9 mouse cellular contexts compared by ENCODE assay signal in the genomic region with DNA sequence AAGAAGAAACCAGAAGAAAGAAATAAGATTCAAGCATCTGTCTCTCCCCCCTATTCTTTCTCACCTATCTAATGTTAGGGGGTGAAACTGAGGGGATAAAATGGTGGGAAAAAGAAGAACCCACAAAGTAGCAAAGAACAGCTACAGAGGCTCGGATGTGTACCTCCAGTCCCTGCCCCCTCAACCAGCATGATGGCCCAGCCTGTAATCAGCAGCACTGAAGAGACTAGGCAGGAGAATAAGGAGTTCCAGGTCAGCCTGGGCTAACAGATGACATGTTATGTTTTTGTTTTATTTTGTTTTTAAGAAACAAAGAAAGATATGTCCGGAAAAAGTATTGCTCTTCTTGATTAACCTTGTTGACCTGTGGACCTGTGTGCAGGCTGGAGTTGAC. TPM values are rescaled to one million over a fixed set of nuclear protein-coding genes. Genes with fewer than 3 reads are reported as not detected.
DNase-seq lines count a peak whose midpoint lies in the region; ATAC-seq and TF ChIP-seq lines count a peak whose summit lies in the region.
"Had no signal": no experiment of that assay in that cellular context is flagged by ENCODE, and none has a peak within 500 bp of the region (broad histone marks: within the 10 kb centered on the region; RNA-seq: fewer than 3 reads in every experiment).

No protein-coding gene starts in this region.

- TF ChIP-seq EP300 in heart, postnatal 0 days (IDR thresholded peaks at IDR 0.05; ENCODE audit: low read depth) = no peak

- H3K9ac ChIP-seq in heart, postnatal 0 days (replicated peaks; ENCODE audit: low read depth, low read length) = no peak overlapping the region
- no peak overlapping the region for H3K9ac ChIP-seq in embryonic facial prominence, embryonic 13.5 days
- no peak overlapping the region for H3K9ac ChIP-seq in intestine, embryonic 16.5 days (ENCODE audit: low read depth, low read length)
- no peak overlapping the region for H3K9ac ChIP-seq in midbrain, embryonic 14.5 days (replicated peaks; ENCODE audit: low read length)

- H3K4me1 ChIP-seq in heart, postnatal 0 days (ENCODE audit: control insufficient read depth, insufficient read depth) = 0 out of 2 replicates have a peak, but pooled peaks cover 4% of the 10 kb centered on the region
- peaks cover 11% of the 10 kb centered on the region for H3K4me1 ChIP-seq in embryonic facial prominence, embryonic 13.5 days
- H3K4me1 ChIP-seq in intestine, embryonic 16.5 days (ENCODE audit: control insufficient read depth, insufficient read depth, low read length) = peaks cover 3% of the 10 kb centered on the region; the same call in 1 of the 2 replicates
- peaks cover 7% of the 10 kb centered on the region for H3K4me1 ChIP-seq in midbrain, embryonic 14.5 days (ENCODE audit: control insufficient read depth, insufficient read depth, low read length)

- H3K4me3 ChIP-seq in heart, postnatal 0 days (ENCODE audit: low read depth, low read length) = peak overlapping the region; percentile 58
- peak overlapping the region; percentile 75 for H3K4me3 ChIP-seq in embryonic facial prominence, embryonic 13.5 days
- H3K4me3 ChIP-seq in intestine, embryonic 16.5 days (ENCODE audit: low read length) = no peak overlapping the region
- peak overlapping the region; percentile 51 for H3K4me3 ChIP-seq in midbrain, embryonic 14.5 days (replicated peaks; ENCODE audit: low read depth, low read length)

- 0 out of 2 replicates have a peak, but pooled peaks have one; percentile 7 for ATAC-seq in heart, postnatal 0 days (ENCODE audit: insufficient read depth, low read depth)
- ATAC-seq in embryonic facial prominence, embryonic 13.5 days (ENCODE audit: insufficient number of reproducible peaks, insufficient read depth, low FRiP score, low TSS enrichment, low read depth) = 0 out of 2 replicates have a peak, but pooled peaks have one; percentile 53
- peak; percentile 59 for ATAC-seq in intestine, embryonic 16.5 days
- ATAC-seq in midbrain, embryonic 14.5 days (ENCODE audit: low FRiP score, low TSS enrichment) = 0 out of 2 replicates have a peak, but pooled peaks have one; percentile 46

- no peak overlapping the region for H3K27ac ChIP-seq in heart, postnatal 0 days (ENCODE audit: low read depth)
- H3K27ac ChIP-seq in embryonic facial prominence, embryonic 13.5 days = no peak overlapping the region
- H3K27ac ChIP-seq in intestine, embryonic 16.5 days (ENCODE audit: low read length) = no peak overlapping the region
- no peak overlapping the region; the same call in 1 of the 2 replicates for H3K27ac ChIP-seq in midbrain, embryonic 14.5 days (replicated peaks; ENCODE audit: low read depth, low read length)

- H3K27me3 ChIP-seq in heart, postnatal 0 days (ENCODE audit: control insufficient read depth, insufficient read depth, low read length) = no peaks in the 10 kb centered on the region
- H3K27me3 ChIP-seq in embryonic facial prominence, embryonic 13.5 days = no peaks in the 10 kb centered on the region
- no peaks in the 10 kb centered on the region for H3K27me3 ChIP-seq in intestine, embryonic 16.5 days (replicated peaks; ENCODE audit: control insufficient read depth, insufficient read depth, low read length)
- no peaks in the 10 kb centered on the region for H3K27me3 ChIP-seq in midbrain, embryonic 14.5 days (ENCODE audit: control insufficient read depth, insufficient read depth, low read length)

- H3K4me2 ChIP-seq in heart, postnatal 0 days (ENCODE audit: low read depth, low read length) = peak overlapping the region; percentile 80; the same call in 1 of the 2 replicates
- H3K4me2 ChIP-seq in embryonic facial prominence, embryonic 13.5 days = peak overlapping the region; percentile 78
- H3K4me2 ChIP-seq in intestine, embryonic 16.5 days (ENCODE audit: low read depth, low read length) = no peak overlapping the region
- H3K4me2 ChIP-seq in midbrain, embryonic 14.5 days (ENCODE audit: low read length) = peak overlapping the region; percentile 70; the same call in 1 of the 2 replicates

- DNase-seq in heart, postnatal 0 days (ENCODE audit: low spot score) = no peak
- DNase-seq in heart, postnatal 25 days (ENCODE audit: low spot score) = no peak
- no peak for DNase-seq in midbrain, embryonic 14.5 days
- no peak for DNase-seq in thymus, postnatal 36 days
- no peak for DNase-seq in testis, postnatal 14 days (ENCODE audit: low spot score)
- DNase-seq in kidney, adult 11 months = no peak

- WGBS in heart, postnatal 0 days = 0% methylated on average over 2 of the region's 2 CpGs
- WGBS in embryonic facial prominence, embryonic 13.5 days = 11% methylated on average over 2 of the region's 2 CpGs
- WGBS in intestine, embryonic 16.5 days = 3% methylated on average over 2 of the region's 2 CpGs
- WGBS in midbrain, embryonic 14.5 days = 7% methylated on average over 2 of the region's 2 CpGs

- no peaks in the 10 kb centered on the region for H3K9me3 ChIP-seq in heart, postnatal 0 days (replicated peaks; ENCODE audit: control insufficient read depth, low read length)
- H3K9me3 ChIP-seq in embryonic facial prominence, embryonic 13.5 days = no peaks in the 10 kb centered on the region
- H3K9me3 ChIP-seq in intestine, embryonic 16.5 days (ENCODE audit: control insufficient read depth, low read length) = no peaks in the 10 kb centered on the region
- no peaks in the 10 kb centered on the region for H3K9me3 ChIP-seq in midbrain, embryonic 14.5 days (ENCODE audit: control insufficient read depth, low read length)

- intact Hi-C loops in heart, postnatal 25 days (cut with DNase I) = no loop called here

- TF ChIP-seq CTCF in heart, postnatal 0 days (IDR thresholded peaks at IDR 0.05; ENCODE audit: low read depth) = no peak

- no peaks in the 10 kb centered on the region for H3K36me3 ChIP-seq in heart, postnatal 0 days (replicated peaks; ENCODE audit: control insufficient read depth, insufficient read depth, low read length)
- H3K36me3 ChIP-seq in embryonic facial prominence, embryonic 13.5 days = peaks cover 6% of the 10 kb centered on the region
- no peaks in the 10 kb centered on the region for H3K36me3 ChIP-seq in intestine, embryonic 16.5 days (ENCODE audit: control insufficient read depth, insufficient read depth, low read length)
- H3K36me3 ChIP-seq in midbrain, embryonic 14.5 days (ENCODE audit: control insufficient read depth, insufficient read depth, low read length) = no peaks in the 10 kb centered on the region

RNA-seq across cellular contexts. Expression of a gene that starts 33.6 kb away (rescaled TPM):
- 10.5 and 17.2 TPM in 2 replicates for total RNA-seq in heart, postnatal 0 days (2014; rRNA removed; ENCODE audit: low replicate concordance)
- 13.0 and 15.4 TPM in 2 replicates for polyA plus RNA-seq in heart, postnatal 0 days (2015; fragmentation: Nextera tagmentation; extraction: Ambion mirVana)
- 10 to 100 TPM; 19.3 to 22.2 TPM for total RNA-seq in heart, postnatal 25 days (2021)
- polyA plus RNA-seq in embryonic facial prominence, embryonic 13.5 days (2015; fragmentation: Nextera tagmentation; extraction: Ambion mirVana) = 13.4 and 13.9 TPM in 2 replicates
- 25.1 and 26.0 TPM in 2 replicates for polyA plus RNA-seq in intestine, embryonic 16.5 days (2015; fragmentation: Nextera tagmentation; extraction: Ambion mirVana)
- 190 and 241 TPM in 2 replicates for polyA plus RNA-seq in midbrain, embryonic 14.5 days (2014; fragmentation: Nextera tagmentation; extraction: Ambion mirVana)
- total RNA-seq: neutrophil, adult 5-6 weeks had no signal

RNA-seq across cellular contexts. Expression of a gene that starts 50.8 kb away (rescaled TPM):
- 3.9 and 7.6 TPM in 2 replicates for total RNA-seq in heart, postnatal 0 days (2014; rRNA removed; ENCODE audit: low replicate concordance)
- polyA plus RNA-seq in heart, postnatal 0 days (2015; fragmentation: Nextera tagmentation; extraction: Ambion mirVana) = 3.8 and 5.8 TPM in 2 replicates
- total RNA-seq in heart, postnatal 25 days (2021) = 10 to 100 TPM; 15.5 to 16.5 TPM
- polyA plus RNA-seq in embryonic facial prominence, embryonic 13.5 days (2015; fragmentation: Nextera tagmentation; extraction: Ambion mirVana) = 10.5 and 10.8 TPM in 2 replicates
- 10.4 and 12.5 TPM in 2 replicates for polyA plus RNA-seq in intestine, embryonic 16.5 days (2015; fragmentation: Nextera tagmentation; extraction: Ambion mirVana)
- polyA plus RNA-seq in midbrain, embryonic 14.5 days (2014; fragmentation: Nextera tagmentation; extraction: Ambion mirVana) = 11.0 and 20.1 TPM in 2 replicates

RNA-seq across cellular contexts. Expression of a gene that starts 55.8 kb away (rescaled TPM):
- 1.0 and 3.4 TPM in 2 replicates for total RNA-seq in heart, postnatal 0 days (2014; rRNA removed; ENCODE audit: low replicate concordance)
- 0.15 TPM in 2 replicates for polyA plus RNA-seq in heart, postnatal 0 days (2015; fragmentation: Nextera tagmentation; extraction: Ambion mirVana)
- total RNA-seq in heart, postnatal 25 days (2021) = under 1 TPM; 0.14 to 0.55 TPM
- polyA plus RNA-seq in embryonic facial prominence, embryonic 13.5 days (2015; fragmentation: Nextera tagmentation; extraction: Ambion mirVana) = 0.25 and 0.46 TPM in 2 replicates
- polyA plus RNA-seq in intestine, embryonic 16.5 days (2015; fragmentation: Nextera tagmentation; extraction: Ambion mirVana) = 0.38 and 0.73 TPM in 2 replicates
- 0.39 and 0.49 TPM in 2 replicates for polyA plus RNA-seq in midbrain, embryonic 14.5 days (2014; fragmentation: Nextera tagmentation; extraction: Ambion mirVana)
- total RNA-seq: neutrophil, adult 5-6 weeks had no signal

RNA-seq across cellular contexts. Expression of a gene that starts 58.2 kb away (rescaled TPM):
- total RNA-seq in heart, postnatal 0 days (2014; rRNA removed; ENCODE audit: low replicate concordance) = 20.2 and 27.4 TPM in 2 replicates
- 22.1 and 24.6 TPM in 2 replicates for polyA plus RNA-seq in heart, postnatal 0 days (2015; fragmentation: Nextera tagmentation; extraction: Ambion mirVana)
- total RNA-seq in heart, postnatal 25 days (2021) = 10 to 100 TPM; 11.7 to 12.4 TPM
- 30.2 and 31.6 TPM in 2 replicates for polyA plus RNA-seq in embryonic facial prominence, embryonic 13.5 days (2015; fragmentation: Nextera tagmentation; extraction: Ambion mirVana)
- 17.3 and 17.8 TPM in 2 replicates for polyA plus RNA-seq in intestine, embryonic 16.5 days (2015; fragmentation: Nextera tagmentation; extraction: Ambion mirVana)
- 31.1 and 38.8 TPM in 2 replicates for polyA plus RNA-seq in midbrain, embryonic 14.5 days (2014; fragmentation: Nextera tagmentation; extraction: Ambion mirVana)

Comparison
In these comparisons a context has a peak if more than half of its experiments do, and no peak if none do; other contexts are left out.
1. ATAC-seq: peak in every context shown above with its lines; median percentile 59 in intestine, embryonic 16.5 days; 53 in embryonic facial prominence, embryonic 13.5 days; 46 in midbrain, embryonic 14.5 days; 7 in heart, postnatal 0 days.